9 mouse cellular contexts compared by ENCODE assay signal in the genomic region with DNA sequence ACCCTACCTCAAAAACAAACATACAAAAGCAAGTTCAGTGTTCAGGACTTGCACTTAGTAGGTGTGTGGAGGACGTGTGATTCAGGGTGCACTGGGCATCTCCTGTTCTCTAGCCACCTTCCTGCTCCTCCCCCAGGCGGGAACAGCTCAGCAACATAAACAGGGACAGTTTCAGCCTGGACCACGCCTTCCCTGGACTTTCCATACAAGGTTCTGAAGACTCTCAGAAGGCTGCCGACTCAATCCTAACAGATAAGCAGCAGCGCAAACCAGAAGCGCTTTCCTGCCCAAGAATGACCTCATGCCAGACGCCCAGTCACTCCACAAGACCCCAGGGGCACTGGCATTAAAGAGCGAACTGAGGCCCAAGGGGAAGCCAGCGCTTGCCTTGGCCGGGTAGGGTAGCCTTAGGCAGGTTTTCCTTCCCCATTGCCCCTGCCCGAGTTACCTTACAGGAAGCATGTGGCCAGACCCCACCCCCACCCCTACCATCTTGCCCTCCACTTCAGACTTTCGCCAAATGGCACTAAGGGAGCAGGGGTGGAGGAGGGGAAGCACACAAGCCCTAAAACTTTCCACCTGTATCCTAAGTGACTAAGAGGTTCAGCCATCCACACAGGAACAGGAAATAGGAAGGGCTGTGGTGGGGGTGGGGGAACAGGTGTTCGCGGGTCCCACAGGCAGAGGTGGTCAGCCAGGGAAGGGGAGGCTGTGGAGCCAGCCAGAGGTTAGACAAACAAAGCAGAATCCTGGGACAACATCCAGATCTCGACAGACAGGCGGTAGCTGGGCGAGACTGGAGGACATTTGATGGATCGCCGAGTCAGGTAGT. TPM values are rescaled to one million over a fixed set of nuclear protein-coding genes. Genes with fewer than 3 reads are reported as not detected.
DNase-seq lines count a peak whose midpoint lies in the region; ATAC-seq and TF ChIP-seq lines count a peak whose summit lies in the region.
"Had no signal": no experiment of that assay in that cellular context is flagged by ENCODE, and none has a peak within 500 bp of the region (broad histone marks: within the 10 kb centered on the region; RNA-seq: fewer than 3 reads in every experiment).

No protein-coding gene starts in this region.

- no peaks in the 10 kb centered on the region for H3K9me3 ChIP-seq in embryonic facial prominence, embryonic 10.5 days
- no peaks in the 10 kb centered on the region for H3K9me3 ChIP-seq in kidney, postnatal 0 days (replicated peaks; ENCODE audit: low read length)
- H3K9me3 ChIP-seq in neural tube, embryonic 15.5 days (replicated peaks), result no peaks in the 10 kb centered on the region
- no peaks in the 10 kb centered on the region for H3K9me3 ChIP-seq in forebrain, embryonic 16.5 days (ENCODE audit: control insufficient read depth, low read length)

- no peak for TF ChIP-seq CTCF in C2C12 (IDR thresholded peaks at IDR 0.05; ENCODE audit: control insufficient read depth, insufficient read depth, insufficient read length)
- no peak for TF ChIP-seq CTCF in kidney, postnatal 0 days (IDR thresholded peaks at IDR 0.05; ENCODE audit: low read depth)
- no peak for TF ChIP-seq CTCF in layer of hippocampus, adult 2 months (conservative IDR thresholded peaks at IDR 0.05)

- peak overlapping the region; percentile 66 for H3K27ac ChIP-seq in embryonic facial prominence, embryonic 10.5 days (replicated peaks)
- H3K27ac ChIP-seq in kidney, postnatal 0 days, result peak overlapping the region; percentile 82
- no peak overlapping the region for H3K27ac ChIP-seq in layer of hippocampus, adult 2 months
- no peak overlapping the region for H3K27ac ChIP-seq in neural tube, embryonic 15.5 days (replicated peaks)
- no peak overlapping the region for H3K27ac ChIP-seq in forebrain, embryonic 16.5 days (ENCODE audit: low read length)

- peak overlapping the region; percentile 28; the same call in 1 of the 2 replicates for H3K9ac ChIP-seq in kidney, postnatal 0 days (ENCODE audit: low read depth, low read length)
- H3K9ac ChIP-seq in neural tube, embryonic 15.5 days (replicated peaks), result no peak overlapping the region
- H3K9ac ChIP-seq in forebrain, embryonic 16.5 days (replicated peaks; ENCODE audit: low read depth, low read length), result no peak overlapping the region

- H3K4me3 ChIP-seq in C2C12 (ENCODE audit: insufficient read depth, poor library complexity, severe bottlenecking), result no peak overlapping the region
- H3K4me3 ChIP-seq in embryonic facial prominence, embryonic 10.5 days, result peak overlapping the region; percentile 25; the same call in 1 of the 2 replicates
- H3K4me3 ChIP-seq in kidney, postnatal 0 days (replicated peaks; ENCODE audit: low read depth, low read length), result 0 out of 2 replicates have a peak overlapping the region, but pooled peaks have one; percentile 9
- no peak overlapping the region for H3K4me3 ChIP-seq in layer of hippocampus, adult 2 months
- no peak overlapping the region for H3K4me3 ChIP-seq in neural tube, embryonic 15.5 days (replicated peaks)
- H3K4me3 ChIP-seq in forebrain, embryonic 16.5 days (replicated peaks; ENCODE audit: low read length), result no peak overlapping the region

- peak; percentile 63 for ATAC-seq in kidney, postnatal 0 days (replicated peaks; ENCODE audit: low FRiP score, low read depth)
- no peak for ATAC-seq in neural tube, embryonic 15.5 days (ENCODE audit: low FRiP score)
- no peak for ATAC-seq in forebrain, embryonic 16.5 days

- no peaks in the 10 kb centered on the region for H3K36me3 ChIP-seq in C2C12 (ENCODE audit: control insufficient read depth, insufficient read depth)
- H3K36me3 ChIP-seq in embryonic facial prominence, embryonic 10.5 days (replicated peaks), result no peaks in the 10 kb centered on the region
- no peaks in the 10 kb centered on the region for H3K36me3 ChIP-seq in kidney, postnatal 0 days (ENCODE audit: insufficient read depth, low read length)
- no peaks in the 10 kb centered on the region for H3K36me3 ChIP-seq in neural tube, embryonic 15.5 days
- no peaks in the 10 kb centered on the region for H3K36me3 ChIP-seq in forebrain, embryonic 16.5 days (ENCODE audit: control insufficient read depth, insufficient read depth)

- no peak for DNase-seq in embryonic facial prominence, embryonic 10.5 days (ENCODE audit: low spot score)
- DNase-seq in kidney, postnatal 0 days (ENCODE audit: low spot score), result peak; percentile 42
- peak; percentile 86 for DNase-seq in lung, postnatal 10 days
- DNase-seq in layer of hippocampus, adult 2 months (ENCODE audit: low spot score in 2 of 2), result no peak
- no peak for DNase-seq in gastrocnemius, postnatal 36 days

- H3K4me1 ChIP-seq in embryonic facial prominence, embryonic 10.5 days, result peaks cover 36% of the 10 kb centered on the region
- peaks cover 9% of the 10 kb centered on the region; the same call in 1 of the 2 replicates for H3K4me1 ChIP-seq in kidney, postnatal 0 days (replicated peaks; ENCODE audit: insufficient read depth, low read length)
- peaks cover 8% of the 10 kb centered on the region for H3K4me1 ChIP-seq in neural tube, embryonic 15.5 days
- H3K4me1 ChIP-seq in forebrain, embryonic 16.5 days (replicated peaks; ENCODE audit: control insufficient read depth, insufficient read depth, low read length), result no peaks in the 10 kb centered on the region

- intact Hi-C loops in gastrocnemius, postnatal 36 days (cut with DNase I), result no loop called here

- H3K79me2 ChIP-seq in C2C12 (ENCODE audit: control insufficient read depth, insufficient read depth), result no peaks in the 10 kb centered on the region

- 37% methylated on average over 19 of the region's 19 CpGs for WGBS in embryonic facial prominence, embryonic 10.5 days
- WGBS in kidney, postnatal 0 days, result 10% methylated on average over 19 of the region's 19 CpGs
- 45% methylated on average over 19 of the region's 19 CpGs for WGBS in neural tube, embryonic 15.5 days
- 52% methylated on average over 19 of the region's 19 CpGs for WGBS in forebrain, embryonic 16.5 days

- H3K4me2 ChIP-seq in kidney, postnatal 0 days (ENCODE audit: low read length), result peak overlapping the region; percentile 41
- no peak overlapping the region for H3K4me2 ChIP-seq in neural tube, embryonic 15.5 days
- no peak overlapping the region for H3K4me2 ChIP-seq in forebrain, embryonic 16.5 days (ENCODE audit: low read length)

- H3K27me3 ChIP-seq in C2C12 (ENCODE audit: control insufficient read depth, insufficient read depth, insufficient read length), result no peaks in the 10 kb centered on the region
- peaks cover 33% of the 10 kb centered on the region for H3K27me3 ChIP-seq in embryonic facial prominence, embryonic 10.5 days (replicated peaks; ENCODE audit: low read depth, poor library complexity, severe bottlenecking)
- H3K27me3 ChIP-seq in kidney, postnatal 0 days (ENCODE audit: insufficient read depth, low read length), result no peaks in the 10 kb centered on the region
- peaks cover 13% of the 10 kb centered on the region for H3K27me3 ChIP-seq in neural tube, embryonic 15.5 days (replicated peaks)
- H3K27me3 ChIP-seq in forebrain, embryonic 16.5 days (replicated peaks; ENCODE audit: control insufficient read depth, insufficient read depth, low read length), result peaks cover 12% of the 10 kb centered on the region

- peak overlapping the region; percentile 32 for H3ac ChIP-seq in C2C12 (ENCODE audit: control insufficient read depth, insufficient read length, low read depth)

- H3K79me3 ChIP-seq in C2C12 (ENCODE audit: low read depth), result no peaks in the 10 kb centered on the region

RNA-seq across cellular contexts. Expression of gene Cldn4, which starts 4.5 kb away (rescaled TPM):
- 0.04 TPM for polyA plus RNA-seq in C2C12 (2012; fragmentation: generic; extraction: Trizol)
- 16.7 and 17.5 TPM in 2 replicates for polyA plus RNA-seq in embryonic facial prominence, embryonic 10.5 days (2016; fragmentation: Nextera tagmentation; extraction: Ambion mirVana)
- 55.7 and 59.1 TPM in 2 replicates for polyA plus RNA-seq in kidney, postnatal 0 days (2015; fragmentation: Nextera tagmentation; extraction: Ambion mirVana)
- not detected for total RNA-seq in layer of hippocampus, adult 2 months (2021)
- 0.13 and 10.1 TPM in 2 replicates for polyA plus RNA-seq in neural tube, embryonic 15.5 days (2015; fragmentation: Nextera tagmentation; extraction: Ambion mirVana)
- polyA plus RNA-seq in forebrain, embryonic 16.5 days (2015; fragmentation: Nextera tagmentation; extraction: Ambion mirVana), result not detected in 2 replicates
- not detected for total RNA-seq in gastrocnemius, postnatal 36 days (2021)
- polyA plus RNA-seq: neural tube, embryonic 14.5 days had no signal

RNA-seq across cellular contexts. Expression of gene Mettl27, which starts 19.1 kb away (rescaled TPM):
- polyA plus RNA-seq in C2C12 (2012; fragmentation: generic; extraction: Trizol), result 4.3 TPM
- polyA plus RNA-seq in embryonic facial prominence, embryonic 10.5 days (2016; fragmentation: Nextera tagmentation; extraction: Ambion mirVana), result 14.8 and 17.0 TPM in 2 replicates
- 41.5 and 43.4 TPM in 2 replicates for polyA plus RNA-seq in kidney, postnatal 0 days (2015; fragmentation: Nextera tagmentation; extraction: Ambion mirVana)
- 10 to 100 TPM in 1 of 2 experiments, 1 to 10 TPM in 1; 8.2 to 10.8 TPM for total RNA-seq in layer of hippocampus, adult 2 months (2021)
- 4.2 and 9.2 TPM in 2 replicates for polyA plus RNA-seq in neural tube, embryonic 15.5 days (2015; fragmentation: Nextera tagmentation; extraction: Ambion mirVana)
- 8.4 and 10.6 TPM in 2 replicates for polyA plus RNA-seq in forebrain, embryonic 16.5 days (2015; fragmentation: Nextera tagmentation; extraction: Ambion mirVana)
- 1 to 10 TPM; 5.1 to 6.4 TPM for total RNA-seq in gastrocnemius, postnatal 36 days (2021)

RNA-seq across cellular contexts. Expression of gene Cldn3, which starts 34.7 kb away (rescaled TPM):
- polyA plus RNA-seq in C2C12 (2012; fragmentation: generic; extraction: Trizol), result not detected
- polyA plus RNA-seq in embryonic facial prominence, embryonic 10.5 days (2016; fragmentation: Nextera tagmentation; extraction: Ambion mirVana), result 18.2 and 18.8 TPM in 2 replicates
- polyA plus RNA-seq in kidney, postnatal 0 days (2015; fragmentation: Nextera tagmentation; extraction: Ambion mirVana), result 72.4 and 72.9 TPM in 2 replicates
- total RNA-seq in layer of hippocampus, adult 2 months (2021), result under 1 TPM in 1 of 2 experiments, not detected in 1; 0.37 TPM
- polyA plus RNA-seq in neural tube, embryonic 15.5 days (2015; fragmentation: Nextera tagmentation; extraction: Ambion mirVana), result 0.96 and 16.8 TPM in 2 replicates
- 13.0 and 13.6 TPM in 2 replicates for polyA plus RNA-seq in forebrain, embryonic 16.5 days (2015; fragmentation: Nextera tagmentation; extraction: Ambion mirVana)
- not detected for total RNA-seq in gastrocnemius, postnatal 36 days (2021)

RNA-seq across cellular contexts. Expression of gene Cldn13, which starts 35.9 kb away (rescaled TPM):
- polyA plus RNA-seq in C2C12 (2012; fragmentation: generic; extraction: Trizol), result not detected
- polyA plus RNA-seq in embryonic facial prominence, embryonic 10.5 days (2016; fragmentation: Nextera tagmentation; extraction: Ambion mirVana), result 2.1 and 2.8 TPM in 2 replicates
- polyA plus RNA-seq in kidney, postnatal 0 days (2015; fragmentation: Nextera tagmentation; extraction: Ambion mirVana), result 0.14 TPM in 1 of 2 replicates, not detected in the other
- not detected for total RNA-seq in layer of hippocampus, adult 2 months (2021)
- polyA plus RNA-seq in neural tube, embryonic 15.5 days (2015; fragmentation: Nextera tagmentation; extraction: Ambion mirVana), result not detected in 2 replicates
- polyA plus RNA-seq in forebrain, embryonic 16.5 days (2015; fragmentation: Nextera tagmentation; extraction: Ambion mirVana), result not detected in 2 replicates
- not detected for total RNA-seq in gastrocnemius, postnatal 36 days (2021)

RNA-seq across cellular contexts. Expression of gene Tmem270, which starts 44.7 kb away (rescaled TPM):
- not detected for polyA plus RNA-seq in C2C12 (2012; fragmentation: generic; extraction: Trizol)
- polyA plus RNA-seq in embryonic facial prominence, embryonic 10.5 days (2016; fragmentation: Nextera tagmentation; extraction: Ambion mirVana), result not detected in 2 replicates
- polyA plus RNA-seq in kidney, postnatal 0 days (2015; fragmentation: Nextera tagmentation; extraction: Ambion mirVana), result not detected in 2 replicates
- total RNA-seq in layer of hippocampus, adult 2 months (2021), result not detected
- not detected in 2 replicates for polyA plus RNA-seq in neural tube, embryonic 15.5 days (2015; fragmentation: Nextera tagmentation; extraction: Ambion mirVana)
- not detected in 2 replicates for polyA plus RNA-seq in forebrain, embryonic 16.5 days (2015; fragmentation: Nextera tagmentation; extraction: Ambion mirVana)
- total RNA-seq in gastrocnemius, postnatal 36 days (2021), result not detected
- polyA plus RNA-seq: neural tube, embryonic 14.5 days had no signal

Comparison
In these comparisons a context has a peak if more than half of its experiments do, and no peak if none do; other contexts are left out.
1. H3K4me3 ChIP-seq: peak in embryonic facial prominence, embryonic 10.5 days (single experiment) and kidney, postnatal 0 days (single experiment); none in C2C12 (single experiment), layer of hippocampus, adult 2 months (single experiment), neural tube, embryonic 15.5 days (single experiment) and forebrain, embryonic 16.5 days (single experiment).
2. DNase-seq: peak in kidney, postnatal 0 days (single experiment) and lung, postnatal 10 days (single experiment); none in embryonic facial prominence, embryonic 10.5 days (single experiment), layer of hippocampus, adult 2 months (0 of 2) and gastrocnemius, postnatal 36 days (0 of 2).
3. H3K27ac ChIP-seq: peak in embryonic facial prominence, embryonic 10.5 days (single experiment) and kidney, postnatal 0 days (single experiment); none in layer of hippocampus, adult 2 months (single experiment), neural tube, embryonic 15.5 days (single experiment) and forebrain, embryonic 16.5 days (single experiment).